Mouse (Mus musculus) heart, postnatal 10 days (tissue): ENCODE data around the gene Nek9. TPM values are rescaled to one million over a fixed set of nuclear protein-coding genes. Genes with fewer than 3 reads are reported as not detected.
"Not testable (repeated sequence)": the region's sequence is repeated elsewhere in the genome, so short reads cannot be mapped to it uniquely, and the experiment has no call there.

Experiments
- DNase-seq, 2 experiments: peaks; one replicate each; pipeline ENCODE4 v3.0.0; 2021
- intact Hi-C: fragments of 180-260 bp; cut with DNase I; formaldehyde crosslinking; loops from one replicate; pipeline ENCODE4 v1.15.1; 2025
- total RNA-seq, 2 experiments: library from RNA; stranded (reverse); gene quantifications; 2 replicates each; pipeline ENCODE4 v1.2.3; 2021

Nek9 gene
- total RNA-seq, 2 experiments from 2014 or later = 74.2 to 79.1 TPM

DNA sequence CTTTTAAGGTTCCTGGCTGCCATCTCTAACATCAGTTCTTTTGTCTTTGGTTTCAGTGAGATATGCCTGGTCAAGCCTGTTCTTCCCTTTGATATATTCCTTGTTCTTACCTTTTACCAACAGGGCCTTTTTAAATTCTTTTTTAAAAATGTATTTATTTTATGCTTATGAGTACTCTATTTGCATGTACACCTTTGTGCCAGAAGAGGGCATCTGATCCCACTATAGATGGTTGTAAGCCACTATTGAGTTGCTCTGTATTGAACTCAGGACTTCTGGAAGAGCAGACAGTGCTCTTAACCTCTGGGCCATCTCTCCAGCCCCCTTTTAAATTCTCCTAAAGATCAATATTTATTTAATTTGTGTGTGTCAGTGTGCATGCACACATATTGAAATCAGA is 46.3 kb downstream of the Nek9 start:
- intact Hi-C loops = no loop called here
- DNase-seq = no peak

DNA sequence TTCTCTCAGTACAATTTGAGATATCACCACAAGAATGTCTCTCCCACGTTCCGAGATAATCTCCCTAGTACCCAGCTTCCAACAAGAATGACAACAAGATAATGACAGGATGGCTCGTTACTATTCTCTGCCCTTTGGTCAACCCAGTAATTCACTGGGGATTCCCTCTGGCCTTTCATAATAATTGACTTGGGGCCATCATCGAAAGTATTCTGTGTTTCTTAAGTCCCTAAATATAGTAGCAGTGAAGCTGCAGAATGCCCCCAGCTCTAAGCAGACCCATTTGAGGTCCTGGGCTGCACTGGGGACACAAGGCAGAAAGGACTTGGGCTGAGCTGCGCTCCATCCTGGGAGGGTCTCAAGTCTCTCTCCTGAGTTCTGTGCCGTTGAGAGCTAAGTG is 46.9 kb downstream of the Nek9 start:
- DNase-seq = no peak
- intact Hi-C loops = no loop called here

DNA sequence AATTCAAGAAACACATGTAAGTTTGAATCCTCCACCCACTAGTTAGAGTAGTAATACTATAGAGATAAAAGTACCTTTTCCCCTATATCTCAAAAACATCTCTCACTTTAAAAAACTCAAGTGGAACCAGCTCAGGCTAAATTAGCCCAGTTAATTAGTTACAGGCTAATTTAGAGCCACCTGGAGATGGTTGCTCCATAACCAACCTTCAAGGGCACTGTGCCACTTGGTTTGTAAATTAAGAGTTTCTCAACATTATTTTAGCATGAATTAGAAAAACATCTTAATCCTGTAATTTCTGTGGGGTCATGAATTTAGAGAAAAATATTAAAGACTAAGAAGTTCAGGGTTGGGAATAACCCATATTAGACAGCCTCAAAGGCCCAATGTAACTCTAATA is 47.6 kb downstream of the Nek9 start:
- no peak for DNase-seq
- intact Hi-C loops = no loop called here

DNA sequence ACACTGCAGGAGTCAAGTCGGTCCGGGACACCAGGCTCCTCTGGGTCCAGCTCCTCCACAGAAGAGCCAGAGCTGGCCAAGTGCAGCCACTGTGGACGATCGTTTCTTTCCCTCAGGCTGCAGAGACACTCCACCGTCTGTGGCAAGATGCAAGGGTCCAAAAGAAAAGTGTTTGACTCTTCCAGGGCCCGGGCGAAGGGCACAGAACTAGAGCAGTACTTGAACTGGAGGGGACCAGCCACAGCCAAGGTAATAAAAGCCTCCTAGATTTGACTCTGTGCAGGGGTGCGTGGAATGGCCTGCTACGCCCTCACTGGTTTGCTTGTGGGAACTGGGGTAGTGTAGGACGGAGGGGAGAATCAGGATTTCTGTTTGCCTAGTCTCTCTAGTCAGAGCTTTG is 48.5 kb downstream of the Nek9 start:
- intact Hi-C loops = no loop called here
- DNase-seq = no peak

DNA sequence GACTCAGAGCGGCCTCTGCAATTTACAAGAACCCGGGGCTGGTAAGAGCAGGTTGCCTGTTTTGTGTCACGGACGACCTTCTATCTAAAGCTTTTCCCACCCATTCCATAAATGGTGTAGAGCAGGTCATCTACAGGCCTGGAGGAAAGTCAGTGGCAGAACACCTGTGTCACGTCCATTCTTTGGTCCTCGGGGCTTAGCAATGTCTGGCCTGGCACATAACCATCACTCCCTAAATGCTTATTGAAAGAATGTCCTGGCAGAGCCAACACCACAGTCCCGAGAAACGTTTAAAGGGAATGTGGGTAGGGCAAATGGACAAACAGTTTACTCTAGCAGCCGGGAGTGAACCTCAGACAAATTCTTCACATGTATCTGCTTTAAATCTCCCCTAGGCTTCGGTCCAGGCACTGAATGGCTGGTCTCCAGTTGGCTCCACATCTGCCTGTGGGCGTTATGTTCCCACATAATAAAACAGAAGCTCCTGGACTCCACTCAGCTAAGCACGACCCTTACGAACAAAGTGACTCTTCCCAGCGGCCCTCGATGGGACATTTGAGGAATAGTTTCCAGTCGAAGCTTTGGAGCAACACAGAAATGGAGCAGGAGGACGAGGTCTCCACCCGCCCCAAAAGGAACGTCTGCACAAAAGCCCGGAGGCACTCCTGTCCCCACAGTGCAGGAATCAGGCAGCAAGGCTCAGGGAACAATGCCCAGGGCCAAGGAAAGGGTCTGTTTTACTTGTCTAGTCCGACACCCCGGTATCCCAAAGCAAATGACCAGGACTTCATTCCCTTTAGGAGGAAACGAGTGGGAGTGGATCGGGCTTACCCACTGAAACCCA is 49.8 kb downstream of the Nek9 start:
- peak; percentile 50 to 64 for DNase-seq
- intact Hi-C loops = loop anchor here (5.0 kb wide), 1 partner anchor 117 kb away; no protein-coding TSS in a partner anchor

DNA sequence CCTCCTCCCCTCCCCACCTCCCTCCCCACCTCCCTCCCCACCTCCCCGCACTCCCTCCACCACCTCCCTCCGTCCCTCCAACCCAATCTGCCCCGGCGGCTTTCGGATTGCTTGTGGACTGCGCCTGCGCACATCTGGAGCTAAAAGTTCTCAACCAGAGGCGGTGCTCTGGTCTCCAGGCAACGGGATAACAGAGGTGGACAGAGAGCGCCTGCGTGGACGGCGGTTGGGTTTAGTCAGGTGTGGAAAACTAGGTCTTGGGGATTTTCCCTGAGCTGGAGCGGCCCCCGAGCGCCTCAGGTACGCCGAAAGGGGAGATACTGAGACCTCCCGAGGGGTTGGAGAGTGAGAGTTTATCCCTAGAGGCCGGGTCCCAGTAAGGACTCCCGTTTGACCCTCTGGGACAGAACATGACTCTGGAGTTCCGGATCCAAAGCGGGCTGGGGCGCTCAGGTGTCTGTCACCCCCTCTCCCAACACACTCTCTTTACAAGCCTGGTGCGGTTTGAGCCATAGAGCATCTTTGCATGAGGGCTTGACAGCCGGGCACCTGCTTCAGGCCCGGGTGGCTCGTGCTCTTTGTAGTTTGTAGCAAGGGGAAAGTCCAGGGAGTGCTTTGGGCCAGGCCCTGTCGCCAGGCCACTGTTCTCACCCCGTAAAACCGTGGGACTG is 50.5 kb downstream of the Nek9 start, which contains the start of gene Zc2hc1c:
Zc2hc1c (plus strand) TSS at position 106 of the 671 bp plus-strand sequence.
- peak; percentile 94 for DNase-seq
- intact Hi-C loops = loop anchor here (5.0 kb wide), 1 partner anchor 116 kb away; no protein-coding TSS in a partner anchor

DNA sequence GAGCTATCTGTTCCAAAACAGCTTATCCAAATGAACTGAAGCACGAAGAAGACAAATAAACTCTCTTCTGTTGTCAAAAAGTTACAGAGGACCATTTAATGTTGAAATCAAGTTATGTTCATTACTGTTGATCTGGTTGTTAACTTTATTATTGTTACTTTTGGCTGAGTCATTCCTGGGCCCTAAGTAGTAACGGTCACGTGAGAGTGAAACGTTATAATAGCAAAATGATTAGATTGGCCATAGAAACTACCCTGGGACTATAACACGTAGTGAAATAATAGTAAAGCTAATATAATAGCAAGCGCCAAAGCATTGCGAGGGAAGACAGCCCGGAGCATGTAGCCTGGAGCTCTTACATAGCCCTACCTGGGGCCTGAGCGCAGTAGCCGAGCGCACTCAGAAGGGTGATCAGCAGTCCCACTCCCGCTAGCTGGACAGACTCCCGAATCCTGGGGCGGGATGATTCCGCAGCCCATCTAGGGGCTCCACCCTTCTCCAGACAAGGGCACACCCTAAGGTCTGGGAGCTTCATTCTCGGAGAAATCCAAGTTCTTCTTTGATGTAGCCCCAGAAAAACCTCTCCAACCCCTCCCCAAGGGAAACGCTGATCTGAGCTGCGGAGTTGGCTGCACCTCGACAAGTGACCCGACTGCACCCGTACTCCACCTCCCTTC is 51.2 kb downstream of the Nek9 start, which contains the start of gene Acyp1:
Acyp1 (minus strand) TSS at position 630 of the 677 bp plus-strand sequence.
- intact Hi-C loops = loop anchor here (1.0 to 5.0 kb wide), 2 partner anchors 116 to 144 kb away; no protein-coding TSS in a partner anchor
- peak; percentile 67 to 70 for DNase-seq

DNA sequence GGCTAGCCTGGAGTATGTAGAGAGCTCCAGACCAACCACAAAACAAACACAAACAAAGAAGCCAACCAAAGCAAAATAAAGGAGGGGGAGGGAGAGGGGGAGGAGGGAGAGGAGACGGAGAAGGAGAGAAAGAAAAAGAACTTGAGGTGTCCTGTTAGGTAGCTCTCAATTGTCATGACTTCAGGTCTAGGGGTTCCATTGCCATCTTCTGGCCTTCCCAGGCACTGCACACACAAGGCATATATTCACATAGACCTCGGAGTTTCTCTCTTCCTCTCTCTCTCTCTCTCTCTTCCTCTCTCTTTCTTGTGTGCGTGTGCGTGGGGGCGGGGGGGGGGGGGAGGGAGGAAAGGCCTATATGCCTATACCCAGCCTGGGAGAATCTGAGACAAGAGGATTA is 52.2 kb downstream of the Nek9 start:
- DNase-seq = peak in 1 of 2 experiments; percentile 51
- intact Hi-C loops = loop anchor here (1.0 to 5.0 kb wide), 2 partner anchors 115 to 143 kb away; no protein-coding TSS in a partner anchor

DNA sequence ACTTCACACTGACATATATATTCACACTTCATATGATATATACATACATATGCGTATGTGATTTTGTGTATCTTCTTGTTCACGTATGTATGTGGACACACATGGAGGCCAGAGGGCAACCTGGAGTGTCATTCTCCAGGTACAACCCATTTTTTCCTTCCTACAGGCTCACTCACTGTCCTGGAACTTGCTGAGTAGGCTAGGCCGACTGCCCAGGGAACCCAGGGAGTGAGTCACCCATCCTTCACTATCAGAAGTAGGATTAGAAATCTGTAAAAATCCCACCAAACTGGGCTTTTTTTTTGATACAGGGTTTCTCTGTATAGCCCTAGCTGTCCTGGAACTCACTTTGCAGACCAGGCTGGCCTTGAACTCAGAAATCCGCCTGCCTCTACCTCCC is 54.2 kb downstream of the Nek9 start:
- no peak for DNase-seq
- intact Hi-C loops = loop anchor here (5.0 kb wide), 1 partner anchor 113 kb away; no protein-coding TSS in a partner anchor

DNA sequence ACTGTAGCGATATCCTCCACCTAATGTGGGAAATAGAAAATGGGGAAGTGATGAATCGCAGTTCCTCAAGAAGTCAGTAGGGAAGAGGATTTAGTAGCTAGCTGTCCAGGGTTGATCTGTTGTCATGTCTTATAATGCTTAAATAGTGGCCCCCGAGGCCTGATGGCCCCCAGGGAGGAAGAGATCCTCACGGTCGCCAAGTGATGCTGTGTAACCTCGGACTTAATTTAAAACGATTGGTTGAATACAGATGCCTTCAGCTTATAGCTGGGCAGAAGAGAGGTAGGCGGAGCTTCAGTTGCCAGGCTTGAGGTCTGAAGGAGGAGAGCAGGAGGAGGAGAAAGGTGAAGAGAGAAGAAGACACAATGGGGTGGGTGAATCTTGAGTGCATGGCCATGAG is 54.8 kb downstream of the Nek9 start:
- intact Hi-C loops = no loop called here
- no peak for DNase-seq

DNA sequence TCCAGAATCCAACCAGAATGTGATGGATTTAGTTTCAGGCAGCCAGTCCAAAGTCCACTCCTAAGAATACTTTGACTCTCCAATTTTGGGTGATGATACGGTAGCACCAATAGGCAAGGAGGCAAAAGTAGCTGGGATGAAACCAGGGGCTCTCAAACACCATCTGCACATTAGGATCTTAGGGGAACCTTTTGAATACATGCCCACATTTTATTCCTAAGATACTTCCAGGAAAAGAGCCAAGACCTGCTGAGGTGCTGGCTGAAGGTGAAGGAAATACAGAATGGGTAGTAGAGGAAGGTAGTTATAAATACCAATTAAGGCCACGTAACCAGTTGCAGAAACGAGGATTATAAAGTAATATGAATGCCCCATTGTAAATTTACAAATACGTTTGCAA is 57.4 kb downstream of the Nek9 start:
- DNase-seq = not testable (repeated sequence)

DNA sequence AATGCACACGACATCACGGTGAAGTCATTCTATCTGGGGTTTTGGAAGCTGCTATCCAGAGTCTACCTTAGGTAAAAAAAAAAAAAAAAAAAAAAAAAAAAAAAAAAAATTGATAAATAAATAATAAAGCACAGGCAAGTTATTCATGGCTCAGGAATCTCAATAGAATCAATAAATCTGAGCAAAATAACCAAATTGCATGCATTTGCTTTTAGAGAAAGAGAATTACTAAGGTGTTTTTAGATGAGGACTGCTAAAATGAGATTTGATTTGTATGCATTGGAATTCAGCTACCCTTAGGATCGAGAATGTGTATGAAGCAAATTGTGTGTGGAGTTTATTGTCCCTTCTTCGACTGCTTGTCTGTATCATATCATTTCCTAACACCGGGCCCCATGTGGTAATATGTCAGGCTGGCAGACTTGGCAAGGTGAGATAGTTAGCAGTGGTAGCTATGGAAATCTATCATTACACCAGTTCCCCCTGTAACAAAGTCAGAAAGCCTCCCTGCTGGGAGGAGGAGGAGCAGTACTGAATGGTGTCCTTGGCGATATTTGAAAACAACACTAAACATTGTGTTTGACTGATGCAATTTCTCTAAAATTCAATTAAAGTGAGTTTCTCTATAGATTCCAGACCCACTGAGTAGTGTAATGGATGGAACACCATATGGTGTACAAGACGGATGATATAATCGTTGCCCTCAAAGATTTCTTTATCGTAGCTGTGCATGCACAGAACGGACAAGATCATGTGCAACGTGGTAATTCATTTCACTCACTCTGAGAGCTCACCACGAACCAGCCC is 58.1 kb downstream of the Nek9 start:
- intact Hi-C loops = no loop called here
- no peak for DNase-seq

More for the DNA sequence above, 57.4 kb downstream of the Nek9 start:
- intact Hi-C loops = not testable (repeated sequence)

DNA sequence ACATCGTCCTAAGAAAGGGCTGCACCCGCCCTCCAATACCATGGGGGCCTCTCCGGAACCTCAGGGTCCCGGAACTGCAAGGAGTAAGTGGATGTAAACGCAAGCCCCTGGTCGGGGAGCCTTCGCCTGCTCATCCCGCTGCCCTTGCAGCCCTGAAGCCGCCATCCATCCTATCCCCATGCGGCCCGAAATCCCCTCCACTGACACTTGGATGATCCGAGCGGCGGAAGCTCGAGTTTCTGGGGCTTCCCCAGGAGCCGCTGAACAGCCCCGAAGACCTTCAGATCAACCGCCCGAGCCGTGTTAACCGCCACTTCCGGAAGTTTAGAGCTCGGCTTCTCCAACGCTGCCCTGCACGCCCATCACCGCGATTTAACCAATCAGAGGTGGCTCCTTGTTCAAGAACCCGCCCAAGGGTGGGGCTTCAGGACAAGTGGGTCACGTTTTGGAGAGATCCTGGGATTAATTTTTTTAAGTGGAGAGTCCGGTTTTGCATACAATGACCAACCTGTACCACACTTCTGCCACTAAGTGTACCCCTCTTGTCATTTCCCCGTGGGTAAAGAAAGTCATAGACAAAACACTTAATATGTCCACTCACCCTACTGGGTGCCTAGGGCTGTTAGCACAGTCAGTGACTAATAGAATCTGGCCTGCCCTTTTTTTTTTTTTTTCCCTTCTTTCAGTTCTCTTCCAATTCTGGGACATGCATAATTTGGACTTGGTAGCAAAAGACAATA is 58.9 kb downstream of the Nek9 start:
- intact Hi-C loops = no loop called here
- peak; percentile 99 for DNase-seq

DNA sequence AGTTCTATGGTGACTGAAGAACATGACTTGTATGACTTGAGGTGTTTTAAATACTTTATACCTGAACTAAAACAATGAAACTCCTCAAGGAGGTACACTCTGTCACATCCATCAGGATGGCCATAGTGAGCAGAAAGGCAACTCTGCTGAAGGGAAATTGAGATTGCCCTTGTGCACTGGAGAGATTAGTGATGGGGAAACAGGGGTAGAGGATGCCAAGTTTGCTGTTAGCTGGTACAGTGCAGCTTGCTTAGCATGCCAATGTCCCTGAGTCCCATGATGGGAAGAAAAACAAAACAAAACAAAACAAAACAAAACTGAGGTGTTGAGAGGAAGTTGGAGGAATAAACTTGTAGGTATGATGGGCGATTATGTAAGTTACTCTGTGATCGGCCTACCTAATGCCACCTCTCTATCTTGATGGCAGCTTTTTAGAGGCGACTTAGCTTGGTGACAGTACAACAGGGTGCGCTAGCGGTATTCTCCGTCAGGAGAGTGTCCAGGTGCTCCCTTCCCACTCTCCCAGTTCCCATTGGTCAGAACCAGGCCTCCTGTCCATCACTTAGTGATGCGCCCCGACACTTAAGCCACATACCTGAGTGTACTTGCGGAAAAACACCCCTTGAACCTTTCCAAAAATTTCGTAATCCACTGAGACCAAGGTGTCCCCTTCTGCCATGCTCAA is 59.6 kb downstream of the Nek9 start:
- intact Hi-C loops = no loop called here
- DNase-seq = peak in 1 of 2 experiments; percentile 30

DNA sequence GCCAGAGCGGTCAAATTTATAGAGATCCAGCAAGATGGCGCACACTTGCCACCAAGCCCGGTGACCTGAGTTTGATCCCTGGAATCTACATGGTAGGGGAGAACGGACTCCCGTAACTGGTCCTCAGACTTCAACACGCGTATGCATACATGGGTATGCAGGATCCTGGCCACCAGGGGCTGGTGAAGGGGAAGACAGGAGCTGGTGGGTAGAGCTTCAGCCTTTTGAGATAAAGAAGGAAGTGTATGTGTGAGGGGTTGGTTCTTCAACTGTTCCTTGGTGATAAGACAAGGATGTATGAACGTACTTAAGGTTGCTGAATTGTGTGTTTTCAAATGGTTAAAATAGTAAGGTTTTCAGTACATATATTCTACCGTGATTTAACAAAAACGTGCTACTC is 60.2 kb downstream of the Nek9 start:
- intact Hi-C loops = no loop called here
- no peak for DNase-seq

DNA sequence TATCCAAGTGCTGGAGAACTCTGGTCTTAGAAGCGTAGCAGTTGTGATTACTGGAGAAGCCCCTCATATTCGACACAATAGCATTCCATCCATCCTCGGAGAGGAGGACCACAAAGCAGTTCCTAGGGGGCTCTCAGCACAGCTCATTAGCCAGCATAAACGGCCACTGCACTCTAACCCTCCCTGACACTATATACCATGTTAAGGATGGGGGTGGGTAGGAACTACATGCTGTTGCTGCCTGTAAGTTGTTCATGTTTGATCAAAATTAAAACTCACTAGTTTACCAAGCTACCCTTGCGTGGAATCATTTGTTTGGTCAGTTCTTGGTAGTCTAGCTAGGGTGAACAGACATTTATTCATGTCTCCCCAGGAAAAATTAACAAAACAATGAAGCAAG is 62.9 kb downstream of the Nek9 start:
- intact Hi-C loops = no loop called here
- no peak for DNase-seq

DNA sequence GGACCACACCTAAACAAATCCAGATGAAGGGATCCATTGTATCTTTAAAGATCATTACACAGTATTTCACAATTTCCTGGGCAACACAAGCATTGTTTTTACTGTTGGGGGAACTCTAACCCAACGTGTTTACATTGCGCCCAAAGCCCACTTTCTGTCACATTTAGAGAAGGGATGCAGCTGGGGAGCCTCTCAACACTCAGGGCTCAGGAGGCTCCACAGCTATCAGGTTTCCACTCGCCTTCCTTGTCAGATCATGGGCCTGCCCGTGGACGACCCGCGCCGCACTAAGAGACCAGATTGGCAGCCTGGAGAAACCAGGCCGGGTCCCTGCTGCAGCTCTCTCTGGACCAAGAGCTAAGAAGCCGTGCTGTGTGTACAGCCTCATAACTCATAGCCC is 65.7 kb downstream of the Nek9 start:
- no peak for DNase-seq
- intact Hi-C loops = loop anchor here (5.0 kb wide), 1 partner anchor 46 kb away; no protein-coding TSS in a partner anchor

DNA sequence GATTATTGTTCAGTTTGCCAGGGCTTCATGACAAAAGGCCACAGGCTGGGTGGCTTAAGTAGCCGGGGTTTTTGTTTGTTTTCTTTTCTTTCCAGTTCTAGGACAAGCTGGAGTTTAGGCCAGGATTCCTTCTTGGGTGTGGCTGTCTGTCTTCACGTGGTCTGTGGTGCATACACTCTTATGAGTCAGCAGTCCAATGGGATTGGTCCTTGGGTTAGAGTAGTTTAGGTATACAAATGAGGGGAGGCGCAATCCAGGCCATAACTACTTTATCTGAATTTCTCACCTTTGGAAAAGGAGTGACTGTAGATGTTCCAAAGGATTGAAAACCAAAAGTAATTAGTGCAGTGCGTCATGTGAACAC is 67.3 kb downstream of the Nek9 start:
- intact Hi-C loops = loop anchor here (5.0 kb wide), 1 partner anchor 45 kb away; no protein-coding TSS in a partner anchor
- no peak for DNase-seq
